Mouse (Mus musculus) embryonic facial prominence, embryonic 11.5 days (tissue): ENCODE results near the gene Tcf25. TPM values are rescaled to one million over a fixed set of nuclear protein-coding genes. Genes with fewer than 3 reads are reported as not detected.

Source experiments
- ATAC-seq: fragments of 200-750 bp; cut with Nextera tagmentation; replicated peaks from 2 replicates; pipeline ENCODE4 v1.8.0; 2017; ENCODE audit warnings: low read depth; ENCODE audit not compliant: insufficient number of reproducible peaks, low FRiP score, low TSS enrichment
- DNase-seq: peaks from one replicate; pipeline ENCODE4 v3.0.0-alpha.2; 2015; ENCODE audit warnings: low spot score
- H3K27ac ChIP-seq: fragments of 300-500 bp; sonication (generic); replicated peaks from 2 replicates; pipeline ENCODE4 v1.5.1; 2014; ENCODE audit warnings: mild to moderate bottlenecking, low read depth, low read length, control low read depth
- H3K27me3 ChIP-seq: fragments of 300-500 bp; sonication (generic); 2 replicates; pipeline ENCODE4 v1.6.1; 2014; ENCODE audit warnings: mild to moderate bottlenecking, low read length, moderate library complexity, mixed read lengths; ENCODE audit not compliant: control insufficient read depth, insufficient read depth
- H3K36me3 ChIP-seq: fragments of 300-500 bp; sonication (generic); replicated peaks from 2 replicates; pipeline ENCODE4 v1.6.1; 2014; ENCODE audit warnings: low read depth, mild to moderate bottlenecking, low read length, moderate library complexity, mixed read lengths; ENCODE audit not compliant: control insufficient read depth, insufficient read depth
- H3K4me1 ChIP-seq: fragments of 300-500 bp; sonication (generic); 2 replicates; pipeline ENCODE4 v1.6.1; 2014; ENCODE audit warnings: low read length, mixed read lengths; ENCODE audit not compliant: control insufficient read depth, insufficient read depth
- H3K4me2 ChIP-seq: fragments of 300-500 bp; sonication (generic); 2 replicates; pipeline ENCODE4 v1.6.1; 2014; ENCODE audit warnings: low read depth, mild to moderate bottlenecking, control low read depth, low read length, moderate library complexity
- H3K4me3 ChIP-seq: fragments of 300-500 bp; sonication (generic); 2 replicates; pipeline ENCODE4 v1.5.1; 2014; ENCODE audit warnings: low read depth, low read length, control low read depth
- H3K9ac ChIP-seq: fragments of 300-500 bp; sonication (generic); replicated peaks from 2 replicates; pipeline ENCODE4 v1.6.1; 2014; ENCODE audit warnings: mild to moderate bottlenecking, control low read depth, low read length
- H3K9me3 ChIP-seq: fragments of 300-500 bp; sonication (generic); replicated peaks from 2 replicates; pipeline ENCODE4 v1.6.1; 2016; ENCODE audit warnings: mild to moderate bottlenecking, low read length, inconsistent platforms, mixed read lengths; ENCODE audit not compliant: control insufficient read depth
- WGBS: fragments of 180-500 bp; shearing (Covaris S2); extraction: QIAGEN DNeasy Blood & Tissue Kit; methylation state at CpG from one replicate; pipeline ENCODE4 v1.1.7; 2014; 5-methylcytosine and 5-hydroxymethylcytosine counted together
- polyA plus RNA-seq: library from polyadenylated mRNA; unstranded; fragments of >200 nt; fragmentation: Nextera tagmentation; extraction: Ambion mirVana; gene quantifications from 2 replicates; pipeline ENCODE4 v1.2.1, GENCODE M21; 2014

The Tcf25 gene
- polyA plus RNA-seq, 1 experiment from 2014 or later, result 151 TPM

DNA sequence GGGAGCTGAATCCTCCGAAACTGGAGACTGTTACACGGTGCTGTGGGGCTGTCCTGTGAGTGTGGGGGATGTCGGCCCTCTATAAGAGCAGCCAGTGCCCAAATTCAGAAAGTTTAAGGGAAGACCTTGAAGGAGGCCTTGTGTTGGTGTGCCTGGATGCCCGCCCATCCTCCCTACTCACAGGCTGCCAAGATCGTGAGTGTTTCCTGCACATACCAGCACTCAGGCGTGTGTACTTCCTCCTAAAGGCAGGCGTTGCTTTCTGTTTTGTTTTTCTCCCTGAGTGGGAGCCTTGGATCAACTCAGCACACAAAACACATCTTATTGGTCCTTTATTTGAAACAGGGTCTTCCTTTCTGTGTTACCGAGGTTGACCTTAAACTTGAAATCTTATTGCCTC lies 31.3 kb upstream of the Tcf25 start:
- WGBS, result 81% methylated on average over 8 of the region's 8 CpGs
- H3K9me3 ChIP-seq, result no peaks in the 10 kb centered on the region
- H3K4me1 ChIP-seq, result peaks cover 4% of the 10 kb centered on the region; the same call in 1 of the 2 replicates
- no peaks in the 10 kb centered on the region for H3K36me3 ChIP-seq
- DNase-seq (no peak), ATAC-seq (no peak)
- no peak overlapping the region for H3K27ac ChIP-seq
- no peak overlapping the region for H3K9ac ChIP-seq
- H3K27me3 ChIP-seq, result no peaks in the 10 kb centered on the region
- H3K4me3 ChIP-seq, result no peak overlapping the region
- H3K4me2 ChIP-seq, result no peak overlapping the region

DNA sequence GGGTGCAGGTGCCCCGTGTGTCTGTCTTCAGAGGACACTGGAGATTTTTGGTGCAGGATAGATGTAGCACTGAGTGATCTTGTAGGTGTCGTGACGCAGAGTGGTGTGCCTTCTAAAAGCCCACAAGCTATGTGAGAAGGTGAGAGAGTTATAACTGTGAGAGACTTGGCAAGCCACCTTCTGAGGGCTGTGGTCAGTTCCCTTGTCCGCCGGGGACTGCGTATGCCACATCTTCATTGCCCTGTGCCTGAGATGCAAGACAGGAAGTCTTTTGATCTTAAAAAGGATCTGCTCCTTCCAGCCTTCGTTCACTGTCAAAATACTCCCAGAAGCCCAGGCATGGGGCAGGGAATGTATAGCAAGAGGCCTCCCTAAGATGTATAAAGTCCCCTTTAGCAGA lies 30.6 kb upstream of the Tcf25 start:
- H3K36me3 ChIP-seq, result no peaks in the 10 kb centered on the region
- no peak overlapping the region for H3K27ac ChIP-seq
- ATAC-seq (no peak), DNase-seq (no peak)
- no peak overlapping the region for H3K4me2 ChIP-seq
- no peaks in the 10 kb centered on the region for H3K27me3 ChIP-seq
- 80% methylated on average over 7 of the region's 7 CpGs for WGBS
- H3K9ac ChIP-seq, result no peak overlapping the region
- H3K4me1 ChIP-seq, result peaks cover 4% of the 10 kb centered on the region; the same call in 1 of the 2 replicates
- H3K9me3 ChIP-seq, result no peaks in the 10 kb centered on the region
- H3K4me3 ChIP-seq, result no peak overlapping the region

DNA sequence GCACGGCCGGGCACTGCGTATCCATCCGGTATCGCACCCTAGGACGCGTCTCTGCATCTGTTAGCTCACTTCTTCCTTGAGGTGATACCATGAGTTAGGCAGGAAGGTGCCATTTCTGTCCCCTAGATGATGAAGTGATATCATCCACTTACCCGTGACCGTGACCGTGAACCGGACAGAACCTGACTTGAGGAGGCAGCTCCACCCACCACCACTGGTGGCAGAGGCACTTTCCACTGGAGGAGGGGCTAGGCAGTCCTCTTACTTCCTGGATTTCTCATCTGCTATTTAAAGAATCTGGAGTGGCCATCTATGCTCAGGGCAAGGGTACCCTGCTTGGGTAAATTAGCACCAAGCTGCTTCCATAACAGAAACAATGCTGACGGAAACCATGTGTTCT lies 30.1 kb upstream of the Tcf25 start:
- DNase-seq (no peak), ATAC-seq (no peak)
- H3K4me3 ChIP-seq, result no peak overlapping the region
- peaks cover 4% of the 10 kb centered on the region; the same call in 1 of the 2 replicates for H3K4me1 ChIP-seq
- H3K9me3 ChIP-seq, result no peaks in the 10 kb centered on the region
- WGBS, result 80% methylated on average over 12 of the region's 12 CpGs
- H3K27ac ChIP-seq, result no peak overlapping the region
- no peak overlapping the region for H3K4me2 ChIP-seq
- no peaks in the 10 kb centered on the region for H3K36me3 ChIP-seq
- no peaks in the 10 kb centered on the region for H3K27me3 ChIP-seq
- H3K9ac ChIP-seq, result no peak overlapping the region

DNA sequence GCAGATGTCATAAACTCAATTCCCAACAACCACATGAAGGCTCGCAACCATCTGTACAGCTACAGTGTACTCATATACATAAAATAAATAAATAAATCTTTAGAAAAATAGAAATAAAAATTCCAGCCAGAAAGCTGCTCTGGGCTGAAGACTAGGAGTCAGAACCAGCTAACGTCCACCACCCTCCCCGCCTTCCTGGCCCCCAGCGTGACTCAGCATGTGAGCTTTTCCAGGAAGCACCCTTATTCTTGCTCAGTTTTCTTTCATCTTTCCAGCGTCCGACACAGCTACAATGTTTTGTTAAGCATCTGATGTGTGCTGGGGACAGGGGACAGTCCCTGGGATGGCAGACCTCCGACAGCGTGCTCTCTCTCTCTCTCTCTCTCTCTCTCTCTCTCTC lies 28.4 kb upstream of the Tcf25 start:
- no peaks in the 10 kb centered on the region for H3K9me3 ChIP-seq
- no peak overlapping the region for H3K4me3 ChIP-seq
- no peak overlapping the region for H3K9ac ChIP-seq
- ATAC-seq (no peak), DNase-seq (no peak)
- no peak overlapping the region for H3K27ac ChIP-seq
- H3K4me1 ChIP-seq, result peaks cover 7% of the 10 kb centered on the region
- H3K27me3 ChIP-seq, result no peaks in the 10 kb centered on the region
- 80% methylated on average over 8 of the region's 8 CpGs for WGBS
- H3K4me2 ChIP-seq, result no peak overlapping the region
- no peaks in the 10 kb centered on the region for H3K36me3 ChIP-seq

DNA sequence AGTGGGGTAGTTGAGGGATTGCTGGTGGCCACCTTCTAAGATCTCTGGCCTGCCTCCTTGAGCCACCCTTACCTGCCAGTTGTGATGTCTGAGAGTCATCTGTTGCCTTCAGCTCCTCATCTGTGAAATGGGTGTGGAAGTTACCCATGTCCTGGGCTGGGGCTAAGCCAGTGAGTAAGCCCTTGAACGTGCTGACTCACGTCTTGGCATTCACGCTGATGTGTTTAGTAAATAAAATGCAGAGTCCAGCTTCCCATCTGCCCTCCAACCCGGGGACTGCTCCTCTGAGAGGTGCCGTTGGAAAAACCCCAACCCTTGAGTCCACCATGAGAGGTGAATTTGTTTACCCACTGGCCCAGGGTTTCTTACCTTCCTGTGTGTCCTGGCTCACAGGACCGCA lies 27.7 kb upstream of the Tcf25 start:
- no peak overlapping the region for H3K9ac ChIP-seq

DNA sequence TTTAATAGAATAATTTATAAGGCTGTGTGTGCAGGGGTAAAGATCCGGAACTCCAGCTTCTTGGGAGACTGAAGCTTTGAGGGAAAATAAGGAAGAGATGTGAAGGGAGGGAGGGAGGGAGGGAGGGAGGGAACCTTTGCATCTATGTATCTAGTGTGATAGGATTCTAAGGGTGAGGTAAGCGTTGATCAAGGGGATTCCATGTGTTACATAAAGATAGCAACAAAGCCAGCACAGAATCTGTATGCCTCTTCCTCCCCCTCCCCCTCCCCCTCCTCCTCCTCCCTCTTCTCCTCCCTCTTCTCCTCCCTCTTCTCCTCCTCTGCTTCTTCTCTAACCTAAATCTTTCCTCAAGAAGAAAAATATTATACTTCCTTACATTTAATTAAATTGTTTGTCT lies 26.3 kb upstream of the Tcf25 start:
- Histone ChIP-seq H3K9ac (no peak overlapping the region), H3K36me3 (no peaks in the 10 kb centered on the region), H3K4me2 (no peak overlapping the region), H3K4me1 (peaks cover 7% of the 10 kb centered on the region), H3K27me3 (no peaks in the 10 kb centered on the region), H3K4me3 (no peak overlapping the region), H3K9me3 (no peaks in the 10 kb centered on the region), H3K27ac (no peak overlapping the region)
- WGBS, result 90% methylated on average over 2 of the region's 2 CpGs
- ATAC-seq (no peak), DNase-seq (no peak)

More for the DNA sequence above, 27.7 kb upstream of the Tcf25 start:
- Histone ChIP-seq H3K27ac (no peak overlapping the region), H3K27me3 (no peaks in the 10 kb centered on the region), H3K9me3 (no peaks in the 10 kb centered on the region), H3K36me3 (no peaks in the 10 kb centered on the region), H3K4me1 (peaks cover 7% of the 10 kb centered on the region), H3K4me3 (no peak overlapping the region), H3K4me2 (no peak overlapping the region)
- ATAC-seq (no peak), DNase-seq (no peak)
- 95% methylated on average over 6 of the region's 6 CpGs for WGBS

DNA sequence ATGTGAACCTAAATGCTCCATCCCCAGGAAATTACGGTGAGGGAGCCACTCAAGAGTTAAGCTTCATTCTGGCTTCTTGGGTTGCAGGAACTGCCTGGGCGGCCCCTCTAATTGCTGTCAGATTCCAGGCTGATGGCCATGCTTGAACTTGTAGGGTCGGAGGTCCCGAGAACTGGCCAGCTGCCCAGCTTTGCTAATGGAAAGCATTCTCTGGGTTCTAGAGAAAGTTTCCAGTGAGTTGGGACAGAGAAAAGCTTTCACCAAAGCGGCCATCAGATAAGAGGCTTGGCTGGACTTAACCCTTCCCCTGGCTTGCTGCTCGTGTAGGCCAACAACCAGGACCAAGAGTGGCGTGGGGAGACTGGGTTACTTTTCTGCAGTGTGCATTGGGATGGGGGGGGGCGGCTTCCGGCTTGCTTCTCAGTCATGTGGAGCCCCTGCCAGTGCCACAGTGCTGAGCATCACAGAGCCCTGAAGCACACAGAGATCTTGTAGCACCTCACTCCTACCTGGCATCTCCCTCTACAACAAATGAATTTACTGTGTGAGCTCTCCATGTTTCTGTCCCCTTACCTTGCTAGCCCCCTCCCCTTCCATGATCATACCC lies 25.2 kb upstream of the Tcf25 start:
- no peaks in the 10 kb centered on the region for H3K36me3 ChIP-seq
- 33% methylated on average over 9 of the region's 9 CpGs for WGBS

DNA sequence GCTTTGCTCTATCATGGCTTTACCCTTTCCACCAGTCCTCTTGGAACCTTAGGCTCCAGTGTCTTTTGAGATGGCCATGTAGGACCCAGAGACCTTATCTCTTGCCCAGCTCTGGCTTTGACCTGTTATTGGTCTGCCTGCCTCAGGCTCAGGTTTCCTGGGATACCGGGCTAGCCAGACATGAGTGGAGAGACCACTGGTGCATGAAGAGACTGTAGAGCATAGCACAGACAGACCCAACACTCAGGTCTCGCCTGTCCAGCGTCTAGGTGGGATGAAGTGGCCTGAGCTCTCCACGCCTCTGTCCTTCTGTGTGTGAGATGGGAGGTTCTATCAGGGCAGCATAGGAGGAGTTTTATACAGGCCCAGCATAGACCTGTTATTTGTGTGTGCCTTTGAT lies 24.5 kb upstream of the Tcf25 start:
- Histone ChIP-seq H3K4me2 (no peak overlapping the region), H3K27me3 (no peaks in the 10 kb centered on the region), H3K27ac (no peak overlapping the region), H3K9ac (no peak overlapping the region), H3K4me1 (peaks cover 3% of the 10 kb centered on the region; the same call in 1 of the 2 replicates), H3K9me3 (no peaks in the 10 kb centered on the region), H3K36me3 (no peaks in the 10 kb centered on the region), H3K4me3 (no peak overlapping the region)
- ATAC-seq, result no peak
- no peak for DNase-seq
- WGBS, result 78% methylated on average over 4 of the region's 4 CpGs

More for the DNA sequence above, 25.2 kb upstream of the Tcf25 start:
- Histone ChIP-seq H3K4me2 (no peak overlapping the region), H3K27ac (no peak overlapping the region), H3K27me3 (no peaks in the 10 kb centered on the region), H3K4me1 (peaks cover 7% of the 10 kb centered on the region), H3K9ac (no peak overlapping the region), H3K9me3 (no peaks in the 10 kb centered on the region), H3K4me3 (no peak overlapping the region)
- peak; percentile 73 for DNase-seq
- no peak for ATAC-seq
